Mouse (Mus musculus): Measurements from ENCODE around the gene Hcn1.

Gene Hcn1

DNA sequence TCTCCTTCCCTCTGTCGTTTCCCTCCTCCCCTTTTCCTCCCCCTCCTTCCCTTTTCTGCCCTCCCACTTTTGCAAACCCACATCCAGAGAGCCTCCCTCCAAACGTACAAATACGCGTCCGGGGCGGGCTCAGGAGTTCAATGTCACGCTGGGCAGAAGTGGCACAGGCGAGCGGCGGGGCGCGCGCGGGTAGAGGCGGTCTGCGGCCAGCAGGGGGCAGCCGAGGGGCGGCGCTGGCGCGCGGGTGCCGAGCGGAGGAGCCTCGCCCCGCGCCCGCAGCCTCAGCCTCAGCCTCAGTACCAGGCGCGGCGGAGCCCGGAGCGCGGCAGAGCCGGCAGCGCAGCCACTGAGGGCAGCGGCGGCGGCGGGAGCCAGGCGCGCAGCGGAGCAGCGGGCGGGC lies at the start of gene Hcn1:
Gene Hcn1 (plus strand): TSS at position 140 of the 400 bp plus-strand sequence.
- no peak for DNase-seq (ENCODE audit: low spot score)

DNA sequence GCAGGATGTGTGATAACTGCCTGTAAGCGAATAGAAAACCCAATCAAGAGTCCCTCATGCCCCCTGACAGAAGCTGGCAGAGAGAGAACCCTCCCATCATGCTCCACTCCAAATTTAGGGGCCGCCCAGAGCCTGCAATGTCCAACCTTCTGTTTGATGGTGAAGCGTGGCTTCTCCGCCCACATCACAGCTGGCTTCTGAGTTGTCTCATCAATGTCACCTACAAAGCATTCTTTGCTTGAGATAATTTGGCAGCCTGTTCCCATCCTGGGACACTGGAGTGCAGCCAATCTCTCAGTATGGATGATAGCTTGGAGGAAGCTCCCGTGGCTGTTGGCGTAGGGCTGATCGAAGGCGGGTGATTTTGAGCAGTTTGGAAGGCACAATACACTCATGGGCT lies 34.9 kb upstream of the Hcn1 start:
- no peak for DNase-seq (ENCODE audit: low spot score)

DNA sequence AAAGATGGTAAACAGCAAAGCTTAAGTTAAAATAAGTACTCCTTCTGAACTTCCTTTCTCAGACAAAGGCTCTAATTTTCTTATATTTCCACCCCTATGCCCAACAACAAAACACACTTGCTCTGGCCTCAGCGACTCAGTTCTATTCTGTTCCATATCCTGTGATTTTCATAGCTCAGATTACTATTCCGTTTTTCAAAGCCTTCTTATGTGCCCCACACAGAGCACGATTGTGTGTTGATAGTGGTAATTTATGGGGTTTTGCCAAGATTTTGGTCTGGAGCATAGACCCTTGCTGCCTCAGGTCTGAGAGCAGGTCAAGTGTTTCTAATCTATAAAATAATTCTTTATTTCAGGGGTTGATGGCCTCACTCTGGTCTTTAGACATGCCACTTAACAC lies 30.4 kb upstream of the Hcn1 start:
- DNase-seq (ENCODE audit: low spot score), result no peak

- no peak for DNase-seq (ENCODE audit: low spot score)
These were observed 7.5 kb upstream of the Hcn1 start for GRCm38 (mm10) chr13:117594494-117595182.

DNA sequence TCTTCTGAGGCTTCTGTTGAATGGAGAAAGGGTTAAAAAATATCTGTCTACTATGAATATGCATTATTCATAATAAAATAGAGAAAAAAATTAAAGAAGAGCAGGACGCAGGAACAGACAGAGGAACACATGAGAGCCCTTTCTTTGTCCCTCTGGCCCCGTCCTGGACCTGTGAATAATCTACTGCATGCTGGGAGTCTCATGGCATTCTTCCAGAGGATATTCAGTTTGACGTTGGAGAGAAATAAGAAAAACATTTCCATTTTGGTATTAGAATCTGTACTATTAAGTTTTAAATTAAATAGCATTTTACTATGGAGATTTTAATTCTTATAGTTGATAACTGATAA lies 7.0 kb upstream of the Hcn1 start:
- DNase-seq (ENCODE audit: low spot score), result no peak

DNA sequence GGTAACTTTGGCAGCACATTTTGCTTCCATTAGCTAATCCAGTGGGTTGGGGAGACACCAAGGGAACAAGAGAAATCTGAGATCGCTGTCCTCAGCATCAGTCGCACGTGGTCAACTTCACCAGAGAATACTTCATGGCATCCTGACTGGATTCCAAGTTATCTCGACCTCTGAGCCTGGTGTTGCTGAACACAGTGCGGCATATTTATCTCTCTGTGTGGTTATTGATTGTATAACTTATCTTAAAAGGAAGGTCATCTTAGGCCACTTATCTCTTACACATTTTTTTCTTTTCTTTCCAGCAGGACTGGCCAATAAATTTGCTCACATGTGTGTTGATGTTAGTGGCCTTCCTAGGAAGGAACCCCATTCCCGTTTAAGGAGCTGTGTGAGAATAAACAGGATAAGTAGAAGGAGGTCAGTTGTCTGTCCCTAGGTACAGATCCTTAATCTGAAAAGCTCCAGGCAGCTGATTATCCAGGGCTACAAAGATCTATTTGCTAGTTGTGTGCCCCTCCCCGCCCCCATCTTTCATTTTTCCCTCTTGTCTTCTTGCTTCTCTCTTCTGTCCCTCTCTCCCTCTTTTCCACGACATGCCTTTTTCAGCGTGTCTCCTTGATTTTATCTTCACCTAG lies 672 bp upstream of the Hcn1 start:
- DNase-seq (ENCODE audit: low spot score), result no peak

DNA sequence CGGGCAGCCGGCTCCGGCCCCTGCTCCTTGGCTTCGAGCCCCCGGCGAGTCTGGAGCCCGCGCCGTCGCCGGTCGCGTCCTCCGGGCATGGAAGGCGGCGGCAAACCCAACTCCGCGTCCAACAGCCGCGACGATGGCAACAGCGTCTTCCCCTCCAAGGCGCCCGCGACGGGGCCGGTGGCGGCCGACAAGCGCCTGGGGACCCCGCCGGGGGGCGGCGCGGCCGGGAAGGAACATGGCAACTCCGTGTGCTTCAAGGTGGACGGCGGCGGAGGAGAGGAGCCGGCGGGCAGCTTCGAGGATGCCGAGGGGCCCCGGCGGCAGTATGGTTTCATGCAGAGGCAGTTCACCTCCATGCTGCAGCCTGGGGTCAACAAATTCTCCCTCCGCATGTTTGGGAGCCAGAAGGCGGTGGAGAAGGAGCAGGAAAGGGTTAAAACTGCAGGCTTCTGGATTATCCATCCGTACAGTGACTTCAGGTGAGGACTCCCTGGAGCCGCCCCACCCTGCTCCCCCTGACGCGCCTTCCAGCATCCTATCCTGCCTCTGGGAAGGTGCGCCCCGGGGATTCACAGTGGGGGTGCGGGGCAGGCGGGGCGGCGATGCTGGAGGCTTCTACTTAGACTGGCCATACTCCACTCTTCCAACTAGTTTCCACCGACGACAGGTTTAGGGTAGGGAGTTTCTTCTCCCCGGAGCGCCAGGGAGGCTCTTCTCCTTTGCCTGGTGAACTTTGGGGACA lies 668 bp downstream of the Hcn1 start:
- DNase-seq (ENCODE audit: low spot score), result no peak

DNA sequence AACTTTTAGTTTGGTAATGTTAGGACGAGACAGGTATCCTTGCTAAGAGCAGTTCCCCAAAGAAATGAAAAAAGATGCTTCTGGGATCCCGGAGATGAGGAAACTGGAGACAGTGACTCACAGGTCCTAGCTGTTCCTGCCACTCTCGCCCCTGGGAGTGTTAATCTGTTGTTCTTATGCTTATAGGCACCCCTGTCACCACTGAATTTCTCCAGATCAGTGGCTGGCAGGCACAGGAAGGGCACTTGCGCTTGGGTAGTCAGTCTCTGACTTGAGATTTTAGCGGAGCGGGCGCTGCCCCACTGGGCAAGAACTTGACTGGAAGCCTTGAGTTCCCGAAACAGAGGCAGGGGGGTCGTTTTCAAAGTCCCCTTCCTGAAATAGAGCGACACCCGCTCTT lies 1.3 kb downstream of the Hcn1 start:
- no peak for DNase-seq (ENCODE audit: low spot score)

- peak; percentile 73 for DNase-seq (ENCODE audit: low spot score)
These were observed 2.0 kb downstream of the Hcn1 start for GRCm38 (mm10) chr13:117604073-117604472.

- DNase-seq (ENCODE audit: low spot score), result no peak
These were observed 3.0 kb downstream of the Hcn1 start for GRCm38 (mm10) chr13:117604971-117605750.

- no peak for DNase-seq (ENCODE audit: low spot score)
These were observed 9.8 kb downstream of the Hcn1 start for GRCm38 (mm10) chr13:117611881-117612280.

DNA sequence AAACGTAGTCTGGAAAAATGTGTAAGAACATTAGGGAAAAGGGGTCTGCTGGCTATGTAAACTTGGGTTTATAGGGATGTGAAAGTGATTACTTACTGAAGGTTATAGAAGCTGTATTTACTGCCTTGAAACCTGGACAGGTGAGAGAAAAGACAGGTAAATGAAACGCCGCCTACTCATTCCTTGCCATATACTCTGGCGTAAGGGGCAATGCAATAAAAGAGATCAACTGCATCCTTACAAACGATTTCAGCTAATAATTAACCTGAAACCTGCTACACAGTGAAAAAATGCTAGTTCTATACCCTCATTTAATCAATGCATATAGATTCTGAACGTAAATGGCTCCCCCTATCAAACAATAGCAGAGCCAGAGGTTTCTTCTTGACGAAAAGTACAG lies 17.4 kb downstream of the Hcn1 start:
- no peak for DNase-seq (ENCODE audit: low spot score)

GRCm38 (mm10) chr13:117657501-117657900 lies 55.4 kb downstream of the Hcn1 start:
- no peak for DNase-seq (ENCODE audit: low spot score)

- no peak for DNase-seq (ENCODE audit: low spot score)
These were observed 56.5 kb downstream of the Hcn1 start for GRCm38 (mm10) chr13:117658414-117659175.

DNA sequence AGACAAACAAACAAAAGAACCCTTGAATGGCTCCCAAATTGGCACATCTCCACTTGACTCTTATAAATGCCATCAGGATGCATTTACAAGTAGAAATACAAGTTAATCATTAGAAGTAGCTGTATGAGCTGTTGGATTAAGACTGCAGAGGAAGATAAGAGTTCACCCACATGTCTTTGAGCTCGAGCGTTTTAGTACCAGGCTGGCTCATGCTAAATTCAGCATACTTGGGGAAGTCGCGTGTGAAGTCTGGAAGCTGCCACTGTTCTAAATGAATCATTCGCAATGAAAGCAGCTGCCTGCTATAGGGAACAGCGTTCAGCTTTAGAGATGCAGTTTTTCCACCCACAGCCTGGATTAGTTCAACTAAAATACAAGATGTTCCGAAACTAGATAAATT lies 57.4 kb downstream of the Hcn1 start:
- DNase-seq (ENCODE audit: low spot score), result peak; percentile 16

DNA sequence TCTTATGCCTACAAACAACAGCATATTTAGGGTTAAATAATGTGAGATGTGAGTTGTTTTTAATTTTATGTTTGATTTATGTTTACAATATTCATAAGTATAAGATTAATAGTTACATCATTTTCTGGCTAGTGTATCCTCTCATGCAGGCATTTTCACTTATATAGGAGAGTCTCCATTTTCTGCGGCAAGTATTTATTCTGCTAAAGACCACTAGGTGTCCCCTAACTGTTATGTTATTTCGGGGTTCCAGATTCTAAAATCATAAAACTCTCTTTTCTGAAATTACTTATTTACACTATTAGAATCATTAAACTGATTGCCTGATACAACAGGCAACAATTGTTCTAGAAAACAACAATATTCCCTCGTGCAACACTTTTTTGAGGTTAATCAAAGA lies 60.5 kb downstream of the Hcn1 start:
- peak; percentile 5 for DNase-seq (ENCODE audit: low spot score)

DNA sequence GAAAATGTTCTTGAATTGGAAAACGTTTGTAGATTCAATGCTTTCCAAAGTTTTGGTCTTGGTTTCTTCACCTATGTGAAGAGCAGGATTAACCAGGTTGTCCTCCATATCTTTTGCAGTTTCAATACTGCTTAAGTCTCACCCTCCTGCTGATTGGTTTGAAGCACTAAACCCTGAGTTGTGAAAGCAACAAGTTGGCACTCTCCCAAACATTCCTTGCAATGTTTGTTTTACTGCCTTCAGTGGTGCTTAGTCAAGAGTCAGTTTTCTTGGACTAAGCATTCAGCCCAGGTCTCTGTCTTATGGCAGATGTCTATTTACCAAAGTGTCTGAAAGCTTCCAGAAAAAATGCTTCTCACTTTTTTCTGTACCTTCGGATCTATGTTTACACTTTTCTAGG lies 67.2 kb downstream of the Hcn1 start:
- peak; percentile 83 for DNase-seq (ENCODE audit: low spot score)

GRCm38 (mm10) chr13:117671851-117672250 lies 69.7 kb downstream of the Hcn1 start:
- DNase-seq (ENCODE audit: low spot score), result peak; percentile 5

GRCm38 (mm10) chr13:117676418-117676817 lies 74.3 kb downstream of the Hcn1 start:
- no peak for DNase-seq (ENCODE audit: low spot score)

DNA sequence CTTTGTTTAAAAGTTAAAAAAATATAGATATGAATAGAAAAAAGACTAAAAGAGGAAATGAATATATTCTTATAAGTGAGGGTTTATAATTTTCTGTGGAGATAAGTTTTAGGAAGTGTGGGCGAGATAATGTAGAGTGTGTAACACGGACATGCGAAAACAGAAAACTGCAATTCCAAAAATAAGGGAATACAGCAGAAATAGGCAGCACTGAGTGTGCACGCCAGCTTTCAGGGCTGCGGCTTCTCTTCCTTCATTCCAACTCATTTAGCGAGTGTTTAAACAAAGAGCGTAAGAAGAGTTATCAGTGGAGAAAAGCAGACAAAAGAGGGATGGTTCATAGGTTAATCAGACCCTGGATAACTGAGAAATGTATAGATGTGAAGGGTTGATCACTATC lies 85.5 kb downstream of the Hcn1 start:
- DNase-seq (ENCODE audit: low spot score), result no peak

DNA sequence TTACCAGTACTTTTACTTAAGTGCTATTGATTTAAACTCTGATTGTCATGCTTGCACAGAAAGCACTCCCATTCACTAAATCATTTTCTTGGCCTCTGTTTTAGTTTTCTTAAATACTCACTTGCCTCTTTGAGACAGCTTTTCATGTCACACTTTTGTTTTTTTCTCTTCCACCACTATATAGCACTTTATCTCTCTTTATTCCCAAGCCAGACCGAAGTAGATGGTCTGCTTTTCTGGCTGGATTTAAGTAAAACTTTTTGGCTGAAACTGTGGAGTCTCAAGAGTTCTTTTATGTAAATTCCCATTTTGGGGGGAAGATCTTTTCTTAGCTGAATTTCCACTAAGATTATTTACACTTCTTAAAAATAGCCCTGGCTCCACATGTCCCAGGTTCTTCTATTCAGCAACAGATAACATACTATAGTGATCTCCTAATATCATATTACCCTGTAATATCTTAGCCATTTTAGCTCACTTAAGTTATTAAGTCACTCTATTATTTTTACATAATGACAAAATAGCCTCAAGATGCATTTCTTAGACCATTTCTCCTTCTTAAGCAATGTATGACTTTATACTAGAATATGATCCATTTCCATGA lies 92.7 kb downstream of the Hcn1 start:
- DNase-seq (ENCODE audit: low spot score), result no peak

Data from adipocyte (in vitro differentiated cells).